Mouse (Mus musculus) brain, adult 2 months (tissue): Measurements from ENCODE around the gene Sertm1.

Experiments
- DNase-seq: peaks from one replicate; pipeline ENCODE4 v3.0.0; 2011; ENCODE audit warnings: low read depth, low spot score

Gene Sertm1

DNA sequence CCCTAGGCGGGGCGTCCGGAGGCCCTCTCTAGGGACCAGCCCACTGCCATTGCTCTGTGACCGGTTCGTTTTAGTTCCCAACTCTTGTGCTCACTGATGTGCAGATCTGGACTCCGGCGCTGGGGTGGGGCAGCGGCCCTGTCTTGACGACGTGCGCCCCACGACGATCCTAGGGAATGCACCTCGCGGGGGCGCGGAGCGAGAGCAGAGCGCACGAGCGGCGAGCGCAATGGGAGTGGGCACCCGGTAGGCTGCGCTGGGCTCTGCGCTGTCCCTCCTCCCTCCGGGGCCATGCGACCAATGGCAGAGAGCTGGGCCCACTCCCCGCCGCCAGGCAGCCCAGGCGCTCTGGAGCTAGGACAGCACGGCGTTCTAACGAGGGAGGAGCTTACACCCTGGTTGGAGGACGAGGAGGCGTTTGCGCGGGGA lies at the start of gene Sertm1:
Gene Sertm1, minus strand, starts transcription at position 245 of the 429 bp plus-strand sequence.
- DNase-seq: peak; percentile 83

DNA sequence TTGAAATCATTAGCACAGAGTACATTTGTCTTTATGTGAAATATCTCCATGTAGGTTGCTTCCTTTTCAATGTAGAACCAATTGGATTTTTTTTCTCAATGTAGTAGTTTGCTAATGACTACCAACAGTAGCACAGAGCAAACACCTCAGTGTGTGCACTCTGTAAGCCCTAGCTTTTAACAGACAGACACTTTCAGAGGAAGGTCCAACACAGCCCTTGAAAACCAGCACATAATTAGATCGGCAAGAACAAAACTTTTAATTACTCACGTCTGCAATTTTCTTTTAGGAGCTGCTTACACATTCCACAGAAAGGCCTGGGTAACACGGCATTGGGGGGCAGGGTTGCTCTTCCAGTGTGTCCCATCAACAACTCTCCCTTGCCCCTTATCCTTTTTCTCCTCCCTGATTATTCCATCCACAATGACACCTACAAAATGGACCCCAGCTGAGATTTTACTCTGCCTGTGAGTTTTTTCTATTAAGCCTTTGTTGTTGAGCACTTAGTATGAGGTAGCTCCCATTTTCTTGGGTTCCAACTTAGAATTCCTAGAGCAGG lies 49.3 kb upstream of the Sertm1 start:
- DNase-seq: no peak

DNA sequence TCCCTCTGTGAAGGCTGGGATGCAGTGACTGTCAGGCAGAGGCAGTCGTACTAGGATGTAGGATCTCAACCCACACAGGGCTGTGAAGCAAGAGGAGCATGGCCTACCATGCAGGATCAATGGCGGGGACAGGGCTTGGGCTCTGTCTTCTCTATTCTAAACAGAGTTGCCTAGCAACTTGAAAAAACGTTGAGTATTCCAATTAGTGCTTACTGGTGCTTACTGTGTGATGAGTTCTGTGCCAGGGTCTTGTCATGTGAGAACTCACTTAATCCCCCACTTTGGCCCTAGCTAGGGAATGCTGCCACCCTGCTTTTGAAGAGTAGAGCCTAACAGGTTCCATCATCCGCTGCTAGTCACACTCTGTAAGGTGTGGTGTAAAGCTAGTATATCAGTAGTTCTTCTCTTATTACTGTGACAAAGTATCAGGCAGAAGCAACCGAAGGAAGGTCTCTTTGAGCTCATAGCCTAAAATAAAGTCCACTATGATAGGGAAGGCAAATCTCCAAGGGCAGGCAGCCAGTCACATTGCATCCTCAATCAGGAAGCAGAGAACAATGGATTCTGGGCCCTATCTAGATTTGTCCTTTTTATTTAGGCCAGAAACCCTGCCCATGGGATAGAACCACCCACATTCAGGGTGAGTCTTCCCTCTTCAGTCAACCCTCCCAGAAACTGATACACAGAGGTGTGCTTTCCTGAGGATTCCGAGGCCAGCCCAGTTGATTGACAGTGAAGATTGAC lies 27.6 kb upstream of the Sertm1 start:
- DNase-seq: no peak

DNA sequence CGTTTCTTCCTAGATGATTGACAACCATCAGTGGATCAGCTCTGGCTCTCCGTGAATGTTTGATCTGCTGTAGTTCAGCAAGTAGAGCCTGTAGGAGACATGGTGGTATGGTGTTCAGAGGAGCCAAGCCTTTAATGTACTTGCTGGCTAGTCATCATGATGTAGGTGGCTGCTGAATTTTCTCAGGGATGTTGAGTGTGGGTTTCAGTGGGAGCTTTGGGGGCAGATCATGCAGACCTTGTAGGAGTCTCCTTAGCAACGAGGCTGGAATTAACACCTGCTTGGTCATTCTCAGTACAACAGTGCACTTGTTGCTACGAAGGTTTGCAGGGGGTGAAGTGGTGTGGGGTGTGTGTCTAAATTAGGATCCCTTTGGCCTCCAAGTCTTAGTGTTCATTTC lies 18.8 kb upstream of the Sertm1 start:
- peak; percentile 31 for DNase-seq

DNA sequence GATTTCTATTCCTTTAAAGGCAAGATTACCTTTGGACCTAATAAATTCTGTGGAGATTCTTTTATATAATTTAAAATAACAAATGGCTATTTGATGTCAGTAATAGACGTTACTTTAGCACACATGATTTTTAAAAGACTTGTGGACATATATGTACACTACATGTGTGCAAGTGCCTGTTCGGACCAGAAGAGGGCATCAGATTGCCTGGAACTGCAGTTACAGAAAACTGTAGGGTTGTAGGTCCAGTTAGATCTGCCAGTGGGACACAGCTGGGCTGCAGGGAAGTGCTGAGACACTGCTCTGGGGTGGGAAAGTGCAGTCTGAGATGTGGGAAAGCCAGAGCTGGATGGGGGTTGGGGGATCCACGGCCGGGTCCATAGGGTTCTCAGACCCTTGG lies 16.9 kb upstream of the Sertm1 start:
- DNase-seq: no peak

DNA sequence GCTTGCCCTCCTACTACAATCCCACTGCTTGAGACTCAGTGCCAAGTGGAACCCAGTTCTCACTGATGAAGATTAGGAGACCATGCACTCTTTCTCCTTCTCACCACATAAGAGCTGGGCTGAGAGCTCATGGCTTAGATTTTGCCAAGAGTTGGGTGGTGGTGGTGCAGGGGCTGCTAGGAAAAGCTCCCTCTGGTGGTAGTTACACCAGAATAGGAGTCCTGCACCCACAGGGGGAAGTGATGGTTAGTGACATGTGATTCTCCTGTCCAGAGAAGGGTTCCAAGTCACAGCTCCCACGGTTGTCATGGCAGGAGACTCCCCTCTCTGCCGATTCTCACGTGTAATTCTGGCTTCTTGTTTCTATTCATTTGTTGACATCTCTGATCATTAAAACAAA lies 4.7 kb upstream of the Sertm1 start:
- no peak for DNase-seq

DNA sequence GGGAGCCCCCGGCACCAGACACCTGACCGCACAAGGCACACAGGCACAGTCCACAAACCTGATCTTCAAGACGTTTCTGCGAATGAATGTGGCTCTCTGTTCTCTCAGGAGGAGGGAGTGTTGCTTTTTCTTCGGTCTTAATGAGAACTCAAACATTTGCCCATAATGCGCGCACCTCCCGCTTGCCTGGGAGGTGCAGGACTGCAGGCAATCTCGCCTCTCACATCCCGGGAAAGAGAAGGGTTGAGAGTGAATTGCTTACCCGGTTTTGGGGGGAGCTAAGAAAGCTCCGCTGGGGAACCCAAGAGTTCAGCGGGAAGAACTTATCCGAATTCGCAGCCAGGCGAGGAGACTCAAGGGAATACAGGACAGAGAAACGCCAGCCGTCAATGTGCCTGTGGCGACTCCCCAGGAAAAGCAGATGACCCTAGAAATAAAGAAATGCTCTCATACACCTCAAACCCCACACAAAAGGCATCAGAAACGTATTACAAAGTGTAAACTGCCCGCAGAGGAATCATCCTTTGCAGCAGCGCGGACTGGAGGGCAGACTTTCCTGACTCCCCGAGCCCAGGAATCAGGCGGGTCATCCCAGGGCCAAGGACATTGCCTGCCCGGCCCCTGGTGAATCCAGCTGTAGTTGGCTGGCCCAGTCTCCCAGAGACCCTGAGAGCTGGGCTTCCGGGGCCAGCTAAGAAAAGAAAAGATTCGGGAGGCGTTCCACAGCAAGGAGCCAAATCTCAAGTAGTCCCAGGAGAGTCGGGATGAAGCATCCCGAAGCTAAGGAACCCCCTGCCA lies 643 bp downstream of the Sertm1 start:
- no peak for DNase-seq

DNA sequence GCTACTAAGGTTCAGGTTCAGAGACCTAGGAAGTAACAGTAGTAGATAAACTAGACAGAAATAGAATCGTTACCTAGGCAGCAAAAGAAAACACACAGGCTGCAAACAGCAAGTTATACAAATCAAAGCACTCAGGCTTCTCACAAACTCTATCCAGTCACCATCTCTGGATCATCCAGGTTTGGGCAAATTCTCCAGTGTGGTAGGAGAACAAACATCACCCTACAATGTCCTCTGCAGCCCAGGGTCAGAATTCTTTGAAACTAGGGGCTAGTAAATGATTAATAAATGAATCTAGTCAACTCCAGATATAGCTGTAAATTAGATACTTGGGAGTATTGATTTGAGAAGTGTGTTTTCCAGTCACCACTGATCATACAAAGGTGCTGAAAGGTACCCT lies 6.8 kb downstream of the Sertm1 start:
- no peak for DNase-seq

DNA sequence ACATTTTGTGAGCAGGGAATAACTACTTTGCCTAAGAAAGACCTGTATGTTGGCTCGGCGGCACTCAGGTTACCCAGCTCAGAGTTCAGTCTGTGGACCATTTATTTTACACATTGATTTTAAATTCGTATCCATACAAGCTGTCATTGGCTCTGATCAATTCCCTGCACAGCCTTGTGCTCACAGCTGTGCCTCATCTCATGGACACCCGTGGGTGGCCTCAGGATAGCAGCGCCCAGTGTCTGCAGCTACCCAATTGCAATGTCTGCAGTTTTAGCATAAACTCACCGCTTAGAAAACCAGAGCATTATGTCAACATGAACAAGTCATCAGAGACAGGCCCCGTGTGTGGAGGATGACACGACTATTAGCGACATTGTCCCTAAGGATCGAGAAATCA lies 17.7 kb downstream of the Sertm1 start:
- DNase-seq: peak; percentile 26

DNA sequence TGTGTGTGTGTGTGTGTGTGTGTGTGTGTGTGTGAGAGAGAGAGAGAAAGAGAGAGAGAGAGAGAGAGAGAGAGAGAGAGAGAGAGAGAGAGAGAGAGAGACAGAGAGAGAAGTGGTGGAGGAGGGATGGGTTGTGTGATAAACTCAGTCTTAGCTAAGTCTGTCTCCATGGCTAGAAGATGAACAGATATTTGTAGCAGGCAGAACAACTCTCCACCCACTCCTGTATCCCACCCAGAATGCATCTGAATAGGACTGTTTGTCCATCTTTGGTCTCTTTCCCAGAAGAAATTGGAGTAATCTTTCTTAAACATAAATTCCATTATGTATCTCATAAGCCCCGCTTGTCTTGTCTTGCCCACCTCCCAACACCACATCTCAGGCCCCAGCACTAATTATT lies 20.8 kb downstream of the Sertm1 start:
- DNase-seq: peak; percentile 27

DNA sequence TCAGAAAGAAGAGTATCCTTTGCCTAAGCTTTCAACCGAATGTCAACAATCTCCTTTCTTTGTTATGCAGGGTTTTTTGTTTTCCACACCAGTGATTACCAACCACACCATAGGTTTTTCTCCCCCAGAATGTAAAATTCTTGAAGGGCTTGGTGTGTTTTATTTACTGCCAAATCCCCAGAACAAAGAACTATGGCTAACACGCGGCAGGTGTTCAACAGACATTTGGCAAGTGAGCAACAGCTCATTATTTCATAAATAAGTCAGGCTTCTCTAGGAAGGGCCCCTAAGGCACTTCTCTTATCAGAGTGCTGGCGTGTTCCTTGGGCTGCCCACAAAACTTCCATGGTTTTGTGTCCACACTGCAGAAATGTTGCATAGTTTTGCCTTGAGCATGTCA lies 23.5 kb downstream of the Sertm1 start:
- no peak for DNase-seq

DNA sequence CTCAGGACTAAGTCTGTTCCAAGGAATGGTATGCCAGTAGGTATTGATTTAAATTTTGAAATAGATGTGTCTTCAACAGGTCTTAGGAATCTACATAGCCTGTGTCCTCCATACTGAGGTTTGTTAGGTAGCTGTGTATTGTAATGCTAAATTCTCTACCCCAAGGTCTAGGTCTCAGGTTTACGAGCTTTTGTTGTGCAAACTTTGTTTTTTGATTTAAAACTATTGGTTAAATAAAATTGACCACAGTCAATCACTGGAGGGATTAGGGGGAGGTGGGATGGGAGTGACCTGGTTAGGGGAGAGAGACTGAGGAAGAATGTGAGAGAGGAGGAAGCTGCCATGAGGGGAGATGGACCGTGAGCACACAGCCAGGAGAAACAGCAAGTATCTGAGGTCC lies 29.2 kb downstream of the Sertm1 start:
- DNase-seq: no peak
